Mouse (Mus musculus) testis, adult 2 months (tissue): Measurements from ENCODE around the gene Nol4l. TPM values are rescaled to one million over a fixed set of nuclear protein-coding genes. Genes with fewer than 3 reads are reported as not detected.

Experiments used
- H3K27ac ChIP-seq: fragments of 200-500 bp; 2 replicates; pipeline ENCODE4 v1.5.1; 2012; ENCODE audit warnings: low read depth, low read length; ENCODE audit not compliant: control insufficient read depth, insufficient read depth
- H3K27me3 ChIP-seq: fragments of 200-500 bp; 2 replicates; pipeline ENCODE4 v1.6.1; 2012; ENCODE audit warnings: mild to moderate bottlenecking, low read length, moderate library complexity; ENCODE audit not compliant: control insufficient read depth, insufficient read depth
- H3K36me3 ChIP-seq: fragments of 200-500 bp; 2 replicates; pipeline ENCODE4 v1.6.1; 2012; ENCODE audit warnings: mild to moderate bottlenecking, low read length; ENCODE audit not compliant: control insufficient read depth, insufficient read depth
- H3K4me1 ChIP-seq: fragments of 200-500 bp; 2 replicates; pipeline ENCODE4 v1.6.1; 2012; ENCODE audit warnings: low read length; ENCODE audit not compliant: control insufficient read depth, insufficient read depth
- H3K4me3 ChIP-seq: fragments of 200-500 bp; 2 replicates; pipeline ENCODE4 v1.5.1; 2012; ENCODE audit warnings: low read depth, mild to moderate bottlenecking, low read length, moderate library complexity, mixed read lengths; ENCODE audit not compliant: control insufficient read depth
- CTCF ChIP-seq: fragments of 200-500 bp; IDR thresholded peaks from 2 replicates; pipeline ENCODE4 v1.5.1; 2012; ENCODE audit warnings: low read depth, mild to moderate bottlenecking, inconsistent platforms, low read length, moderate library complexity; ENCODE audit not compliant: control insufficient read depth, insufficient read depth, insufficient replicate concordance
- POLR2A ChIP-seq: fragments of 200-500 bp; IDR thresholded peaks from 2 replicates; pipeline ENCODE4 v1.6.1; 2012; ENCODE audit warnings: low read depth, mild to moderate bottlenecking, inconsistent platforms, low read length, moderate library complexity; ENCODE audit not compliant: control insufficient read depth
- polyA plus RNA-seq: library from polyadenylated mRNA; depleted of rRNA; stranded (reverse); fragments of >200 nt; gene quantifications from 2 replicates; pipeline ENCODE4 v1.2.3, GENCODE M21; 2012

Gene Nol4l
- polyA plus RNA-seq, 1 experiment = 241 TPM

- H3K27ac ChIP-seq = no peak overlapping the region
- H3K27me3 ChIP-seq = no peaks in the 10 kb centered on the region
- TF ChIP-seq CTCF = no peak
- TF ChIP-seq POLR2A = no peak
- H3K4me3 ChIP-seq = no peak overlapping the region
- H3K36me3 ChIP-seq = no peaks in the 10 kb centered on the region; the same call in none of the 2 replicates
- H3K4me1 ChIP-seq = peaks cover 3% of the 10 kb centered on the region; the same call in 1 of the 2 replicates
These were observed 107.7 kb downstream of the Nol4l start for GRCm38 (mm10) chr2:153422051-153422450.

- no peaks in the 10 kb centered on the region; the same call in none of the 2 replicates for H3K36me3 ChIP-seq
- TF ChIP-seq CTCF = no peak
- TF ChIP-seq POLR2A = no peak
- peaks cover 3% of the 10 kb centered on the region; the same call in 1 of the 2 replicates for H3K4me1 ChIP-seq
- H3K4me3 ChIP-seq = no peak overlapping the region
- no peak overlapping the region for H3K27ac ChIP-seq
- no peaks in the 10 kb centered on the region for H3K27me3 ChIP-seq
These were observed 108.5 kb downstream of the Nol4l start for GRCm38 (mm10) chr2:153421233-153421632.

- no peaks in the 10 kb centered on the region for H3K4me1 ChIP-seq
- H3K4me3 ChIP-seq = no peak overlapping the region
- no peaks in the 10 kb centered on the region for H3K27me3 ChIP-seq
- no peak overlapping the region for H3K27ac ChIP-seq
- no peaks in the 10 kb centered on the region; the same call in none of the 2 replicates for H3K36me3 ChIP-seq
- TF ChIP-seq CTCF (no peak), POLR2A (no peak)
These were observed 111.4 kb downstream of the Nol4l start for GRCm38 (mm10) chr2:153418381-153418780.

GRCm38 (mm10) chr2:153417841-153418240 lies 111.9 kb downstream of the Nol4l start:
- H3K27me3 ChIP-seq = no peaks in the 10 kb centered on the region
- no peaks in the 10 kb centered on the region for H3K4me1 ChIP-seq
- no peaks in the 10 kb centered on the region; the same call in none of the 2 replicates for H3K36me3 ChIP-seq
- H3K4me3 ChIP-seq = no peak overlapping the region
- H3K27ac ChIP-seq = no peak overlapping the region
- TF ChIP-seq POLR2A = no peak
- TF ChIP-seq CTCF = no peak

- no peak for TF ChIP-seq POLR2A
- no peak for TF ChIP-seq CTCF
- Histone ChIP-seq H3K4me3 (no peak overlapping the region), H3K27ac (no peak overlapping the region), H3K27me3 (no peaks in the 10 kb centered on the region), H3K36me3 (no peaks in the 10 kb centered on the region; the same call in 1 of the 2 replicates), H3K4me1 (no peaks in the 10 kb centered on the region)
These were observed 115.2 kb downstream of the Nol4l start for GRCm38 (mm10) chr2:153414607-153415006.

- no peak overlapping the region for H3K4me3 ChIP-seq
- H3K36me3 ChIP-seq = no peaks in the 10 kb centered on the region; the same call in 1 of the 2 replicates
- no peak overlapping the region for H3K27ac ChIP-seq
- no peak for TF ChIP-seq POLR2A
- no peak for TF ChIP-seq CTCF
- no peaks in the 10 kb centered on the region for H3K4me1 ChIP-seq
- H3K27me3 ChIP-seq = no peaks in the 10 kb centered on the region
These were observed 117.2 kb downstream of the Nol4l start for GRCm38 (mm10) chr2:153412563-153412962.

- no peaks in the 10 kb centered on the region for H3K27me3 ChIP-seq
- no peaks in the 10 kb centered on the region; the same call in 1 of the 2 replicates for H3K36me3 ChIP-seq
- TF ChIP-seq POLR2A (no peak), CTCF (no peak)
These were observed 118.2 kb downstream of the Nol4l start for GRCm38 (mm10) chr2:153411557-153411956.

More at GRCm38 (mm10) chr2:153411557-153411956, 118.2 kb downstream of the Nol4l start:
- Histone ChIP-seq H3K4me1 (no peaks in the 10 kb centered on the region), H3K27ac (no peak overlapping the region), H3K4me3 (no peak overlapping the region)
